Mouse (Mus musculus): ENCODE data around the gene P2ry14.

GRCm38 (mm10) chr3:59160465-59160864 lies 7.0 kb upstream of the P2ry14 start:
- TF ChIP-seq HCFC1 (IDR thresholded peaks at IDR 0.05; ENCODE audit: borderline replicate concordance, insufficient read depth, low read length), result no peak
- TF ChIP-seq ZNF384 (IDR thresholded peaks at IDR 0.05; ENCODE audit: low read depth, low read length), result no peak
- TF ChIP-seq CHD2 (IDR thresholded peaks at IDR 0.05; ENCODE audit: low read depth, low read length), result no peak
